Mouse (Mus musculus) kidney, postnatal 0 days (tissue): ENCODE data around the gene Marco. TPM values are rescaled to one million over a fixed set of nuclear protein-coding genes. Genes with fewer than 3 reads are reported as not detected.
A peak's percentile ranks its signal among the peaks of the same experiment; 100 is the strongest.

ENCODE experiments used
- ATAC-seq: fragments of 200-750 bp; cut with Nextera tagmentation; replicated peaks from 2 replicates; pipeline ENCODE4 v1.8.0; 2017; ENCODE audit warnings: low read depth, moderate number of reproducible peaks, moderate TSS enrichment, moderate library complexity; ENCODE audit not compliant: low FRiP score
- DNase-seq: peaks from one replicate; pipeline ENCODE4 v3.0.0-alpha.2; 2016; ENCODE audit warnings: low spot score
- H3K27ac ChIP-seq: fragments of 300-500 bp; sonication (generic); 2 replicates; pipeline ENCODE4 v1.5.1; 2014; ENCODE audit warnings: mild to moderate bottlenecking
- H3K27me3 ChIP-seq: fragments of 300-500 bp; sonication (generic); 2 replicates; pipeline ENCODE4 v1.6.1; 2014; ENCODE audit warnings: low read length, mixed read lengths; ENCODE audit not compliant: insufficient read depth
- H3K36me3 ChIP-seq: fragments of 300-500 bp; sonication (generic); 2 replicates; pipeline ENCODE4 v1.6.1; 2014; ENCODE audit warnings: low read length, mixed read lengths; ENCODE audit not compliant: insufficient read depth
- H3K4me1 ChIP-seq: fragments of 300-500 bp; sonication (generic); replicated peaks from 2 replicates; pipeline ENCODE4 v1.6.1; 2014; ENCODE audit warnings: antibody characterized with exemption, low read length, mixed read lengths; ENCODE audit not compliant: insufficient read depth
- H3K4me2 ChIP-seq: fragments of 300-500 bp; sonication (generic); 2 replicates; pipeline ENCODE4 v1.6.1; 2014; ENCODE audit warnings: mild to moderate bottlenecking, low read length, moderate library complexity, mixed read lengths
- H3K4me3 ChIP-seq: fragments of 300-500 bp; sonication (generic); replicated peaks from 2 replicates; pipeline ENCODE4 v1.5.1; 2014; ENCODE audit warnings: low read depth, low read length
- H3K9ac ChIP-seq: fragments of 300-500 bp; sonication (generic); 2 replicates; pipeline ENCODE4 v1.6.1; 2014; ENCODE audit warnings: low read depth, low read length
- H3K9me3 ChIP-seq: fragments of 300-500 bp; sonication (generic); replicated peaks from 2 replicates; pipeline ENCODE4 v1.6.1; 2016; ENCODE audit warnings: low read length, inconsistent platforms, mixed read lengths
- CTCF ChIP-seq: IDR thresholded peaks from 2 replicates; pipeline ENCODE4 v1.5.1; 2016; ENCODE audit warnings: antibody characterized with exemption, low read depth, mild to moderate bottlenecking, moderate library complexity
- WGBS: fragments of 180-500 bp; shearing (Covaris S2); extraction: QIAGEN DNeasy Blood & Tissue Kit; methylation state at CpG from one replicate; pipeline ENCODE4 v1.1.7; 2014; 5-methylcytosine and 5-hydroxymethylcytosine counted together
- polyA plus RNA-seq: library from polyadenylated mRNA; unstranded; fragments of >200 nt; fragmentation: Nextera tagmentation; extraction: Ambion mirVana; gene quantifications from 2 replicates; pipeline ENCODE4 v1.2.1, GENCODE M21; 2015

Marco gene
- polyA plus RNA-seq, 1 experiment from 2014 or later = not detected

- ATAC-seq (no peak), DNase-seq (no peak)
- 81% methylated on average over 9 of the region's 9 CpGs for WGBS
- Histone ChIP-seq H3K9me3 (no peaks in the 10 kb centered on the region), H3K9ac (no peak overlapping the region), H3K36me3 (no peaks in the 10 kb centered on the region), H3K4me2 (no peak overlapping the region), H3K27ac (no peak overlapping the region), H3K27me3 (no peaks in the 10 kb centered on the region), H3K4me3 (no peak overlapping the region), H3K4me1 (no peaks in the 10 kb centered on the region)
- no peak for TF ChIP-seq CTCF
Observed at GRCm38 (mm10) chr1:120451486-120452270, 53.1 kb downstream of the Marco start.

GRCm38 (mm10) chr1:120449662-120450061 lies 55.2 kb downstream of the Marco start:
- Histone ChIP-seq H3K4me2 (no peak overlapping the region), H3K9ac (no peak overlapping the region), H3K27ac (no peak overlapping the region), H3K4me1 (no peaks in the 10 kb centered on the region), H3K36me3 (no peaks in the 10 kb centered on the region), H3K27me3 (no peaks in the 10 kb centered on the region), H3K9me3 (no peaks in the 10 kb centered on the region), H3K4me3 (no peak overlapping the region)
- 62% methylated on average over 2 of the region's 2 CpGs for WGBS
- no peak for ATAC-seq
- no peak for DNase-seq
- TF ChIP-seq CTCF = no peak

- TF ChIP-seq CTCF = no peak
- H3K27ac ChIP-seq = no peak overlapping the region
- no peak for DNase-seq
- ATAC-seq = no peak
- no peaks in the 10 kb centered on the region for H3K36me3 ChIP-seq
- H3K4me3 ChIP-seq = no peak overlapping the region
- no peak overlapping the region for H3K9ac ChIP-seq
- no peaks in the 10 kb centered on the region for H3K9me3 ChIP-seq
- WGBS = 69% methylated on average over 3 of the region's 3 CpGs
- no peaks in the 10 kb centered on the region for H3K27me3 ChIP-seq
- no peaks in the 10 kb centered on the region for H3K4me1 ChIP-seq
- H3K4me2 ChIP-seq = no peak overlapping the region
Observed at GRCm38 (mm10) chr1:120443228-120443639, 61.6 kb downstream of the Marco start.

- H3K36me3 ChIP-seq = no peaks in the 10 kb centered on the region
- 13% methylated on average over 2 of the region's 2 CpGs for WGBS
- H3K4me1 ChIP-seq = no peaks in the 10 kb centered on the region
- DNase-seq = peak; percentile 2
- ATAC-seq = no peak
- no peaks in the 10 kb centered on the region for H3K27me3 ChIP-seq
- H3K4me2 ChIP-seq = no peak overlapping the region
- no peak overlapping the region for H3K27ac ChIP-seq
- H3K9ac ChIP-seq = no peak overlapping the region
- no peak overlapping the region for H3K4me3 ChIP-seq
- no peaks in the 10 kb centered on the region for H3K9me3 ChIP-seq
- TF ChIP-seq CTCF = no peak
Observed at GRCm38 (mm10) chr1:120441587-120441986, 63.2 kb downstream of the Marco start.

GRCm38 (mm10) chr1:120435591-120435990 lies 69.2 kb downstream of the Marco start:
- Histone ChIP-seq H3K36me3 (no peaks in the 10 kb centered on the region), H3K9ac (no peak overlapping the region), H3K27me3 (no peaks in the 10 kb centered on the region), H3K4me3 (no peak overlapping the region), H3K4me1 (no peaks in the 10 kb centered on the region), H3K27ac (no peak overlapping the region), H3K4me2 (no peak overlapping the region), H3K9me3 (no peaks in the 10 kb centered on the region)
- WGBS = 78% methylated on average over 5 of the region's 5 CpGs
- ATAC-seq = no peak
- DNase-seq = peak; percentile 1
- no peak for TF ChIP-seq CTCF

GRCm38 (mm10) chr1:120430171-120430570 lies 74.7 kb downstream of the Marco start:
- H3K36me3 ChIP-seq = no peaks in the 10 kb centered on the region
- no peak for TF ChIP-seq CTCF
- no peak overlapping the region for H3K9ac ChIP-seq
- WGBS = 58% methylated on average over 5 of the region's 5 CpGs
- no peak for ATAC-seq
- no peak overlapping the region for H3K27ac ChIP-seq
- H3K9me3 ChIP-seq = no peaks in the 10 kb centered on the region
- no peaks in the 10 kb centered on the region for H3K27me3 ChIP-seq
- H3K4me3 ChIP-seq = no peak overlapping the region
- H3K4me1 ChIP-seq = no peaks in the 10 kb centered on the region
- H3K4me2 ChIP-seq = no peak overlapping the region
- no peak for DNase-seq
